Mouse (Mus musculus) bone marrow, adult 2 months (tissue): ENCODE results near the gene 2210011C24Rik.

Experiments
- CTCF ChIP-seq: fragments of 200-500 bp; IDR thresholded peaks from 2 replicates; pipeline ENCODE4 v1.5.1; 2011; ENCODE audit warnings: low read length, control low read depth; ENCODE audit not compliant: control insufficient read depth, insufficient read depth
- POLR2A ChIP-seq: fragments of 200-500 bp; IDR thresholded peaks from 2 replicates; pipeline ENCODE4 v1.6.1; 2011; ENCODE audit warnings: low read depth, mild to moderate bottlenecking, control low read depth, low read length, borderline replicate concordance; ENCODE audit not compliant: control insufficient read depth

GRCm38 (mm10) chr8:84011705-84012498 lies at the start of gene 2210011C24Rik:
- TF ChIP-seq CTCF (no peak), POLR2A (no peak)
